ENCODE assay signal across 28 mouse cellular contexts in the genomic region with DNA sequence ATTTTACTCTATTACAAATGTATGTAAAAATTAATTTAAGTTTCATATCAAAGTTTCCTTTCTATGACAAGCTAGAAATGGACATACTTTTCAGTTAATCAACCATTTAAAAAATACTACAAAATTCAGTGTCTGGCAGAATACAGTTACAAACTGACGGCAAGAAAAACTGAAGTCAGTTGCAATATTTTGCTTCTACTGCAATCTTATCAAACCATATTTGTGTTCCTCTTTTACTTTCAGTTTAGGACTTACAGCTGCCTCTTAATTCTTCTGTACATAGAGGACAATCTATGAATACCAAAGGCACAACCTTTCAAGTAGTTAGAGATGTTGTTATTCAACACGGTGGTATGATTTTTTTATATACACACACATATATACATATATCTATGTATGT. TPM values are rescaled to one million over a fixed set of nuclear protein-coding genes. Genes with fewer than 3 reads are reported as not detected.
A peak's percentile ranks its signal among the peaks of the same experiment; 100 is the strongest.
DNase-seq lines count a peak whose midpoint lies in the region; ATAC-seq and TF ChIP-seq lines count a peak whose summit lies in the region.
"Had no signal": no experiment of that assay in that cellular context is flagged by ENCODE, and none has a peak within 500 bp of the region (broad histone marks: within the 10 kb centered on the region; RNA-seq: fewer than 3 reads in every experiment).

No protein-coding gene starts in this region.

- H3K36me3 ChIP-seq in MEL (ENCODE audit: control insufficient read depth in 1 of 2, insufficient read depth in 2 of 2, low read length in 2 of 2) = peaks cover 0 to 16% of the 10 kb centered on the region in 2 experiments; a peak in 2 of 4 replicates
- H3K36me3 ChIP-seq in intestine, postnatal 0 days (ENCODE audit: control insufficient read depth, insufficient read depth) = no peaks in the 10 kb centered on the region
- H3K36me3 ChIP-seq: G1E had no signal

- no peaks in the 10 kb centered on the region for H3K9me3 ChIP-seq in MEL (replicated peaks; ENCODE audit: insufficient read depth, low read length)
- no peaks in the 10 kb centered on the region for H3K9me3 ChIP-seq in intestine, postnatal 0 days (ENCODE audit: control insufficient read depth)

- peak; percentile 92 to 95 for TF ChIP-seq EP300 in MEL (IDR thresholded peaks at IDR 0.05; ENCODE audit: low read depth in 1 of 2, low read length in 2 of 2)

- H3K79me2 ChIP-seq in MEL (ENCODE audit: control insufficient read depth, insufficient read depth, low read length, poor library complexity) = no peaks in the 10 kb centered on the region

- peak overlapping the region; percentile 21 to 66; a peak in 3 of 4 replicates for H3K4me3 ChIP-seq in MEL (ENCODE audit: control insufficient read depth in 1 of 2, insufficient read depth in 1 of 2, low read depth in 2 of 2, low read length in 2 of 2)
- no peak overlapping the region for H3K4me3 ChIP-seq in intestine, postnatal 0 days (ENCODE audit: low read depth, low read length)

- no peak for ATAC-seq in intestine, postnatal 0 days
- ATAC-seq: activated CD4-positive, CD25-positive, alpha-beta regulatory T cell, adult 4 months; CD4-positive, CD25-positive, alpha-beta regulatory T cell, adult 4 months; Patski had no signal

- peaks cover 11 to 17% of the 10 kb centered on the region in 2 experiments for H3K4me1 ChIP-seq in MEL (ENCODE audit: control insufficient read depth in 1 of 2, insufficient read depth in 2 of 2, low read length in 2 of 2)
- no peaks in the 10 kb centered on the region for H3K4me1 ChIP-seq in intestine, postnatal 0 days (replicated peaks; ENCODE audit: control insufficient read depth, insufficient read depth, low read length)

- peak overlapping the region; percentile 40 for H3K9ac ChIP-seq in MEL (ENCODE audit: control insufficient read depth, low read depth, low read length, poor library complexity, severe bottlenecking)
- no peak overlapping the region for H3K9ac ChIP-seq in intestine, postnatal 0 days (ENCODE audit: low read depth, low read length)

- TF ChIP-seq POLR2A in MEL (IDR thresholded peaks at IDR 0.05; ENCODE audit: control insufficient read depth in 1 of 2, insufficient read depth in 1 of 2, low read depth in 1 of 2, low read length in 2 of 2, poor library complexity in 1 of 2) = no peak; a peak in 1 of 4 replicates

- H3K4me2 ChIP-seq in intestine, postnatal 0 days (replicated peaks; ENCODE audit: low read depth) = no peak overlapping the region

- peak overlapping the region; percentile 80 for H3K27ac ChIP-seq in MEL (ENCODE audit: control insufficient read depth, low read depth, low read length)
- no peak overlapping the region for H3K27ac ChIP-seq in intestine, postnatal 0 days (ENCODE audit: low read depth, low read length)

- H3K27me3 ChIP-seq in MEL (ENCODE audit: control insufficient read depth in 1 of 2, insufficient read depth in 2 of 2, low read length in 2 of 2) = no peaks in the 10 kb centered on the region
- H3K27me3 ChIP-seq in intestine, postnatal 0 days (replicated peaks; ENCODE audit: control insufficient read depth, insufficient read depth, low read length) = no peaks in the 10 kb centered on the region
- H3K27me3 ChIP-seq: CH12.LX, Patski had no signal

- no peak for TF ChIP-seq RAD21 in MEL (IDR thresholded peaks at IDR 0.05; ENCODE audit: low read depth, low read length)

- peak; percentile 24 for DNase-seq in A20 (ENCODE audit: low read depth, low spot score)
- peak; percentile 64 for DNase-seq in MEL (ENCODE audit: low read depth, low spot score)
- DNase-seq in MEL-GATA-1-ER (ENCODE audit: extremely low read depth, low read depth) = peak; percentile 48
- no peak for DNase-seq in layer of hippocampus, adult 9-10 months (ENCODE audit: low spot score)
- DNase-seq in urinary bladder, postnatal 4 days (ENCODE audit: low spot score in 2 of 2) = no peak
- DNase-seq: adrenal gland, adult 2 months; adrenal gland, adult 8-10 months; adrenal gland, postnatal 10 days; adrenal gland, postnatal 14 days; adrenal gland, postnatal 25 days; adrenal gland, postnatal 36 days; B cell, adult 2 months; cerebellum, adult 11 months; cerebellum, adult 11-12 months; cerebellum, adult 18-20 months; cerebellum, adult 2 months; cerebellum, adult 8-10 months; cerebellum, adult 9-10 months had no signal

- no peak for TF ChIP-seq CTCF in MEL (IDR thresholded peaks at IDR 0.05 in 2 of 3, conservative IDR thresholded peaks at IDR 0.05 in 1 of 3; ENCODE audit: control insufficient read depth in 1 of 3, insufficient read depth in 1 of 3, low read depth in 2 of 3, low read length in 3 of 3, poor library complexity in 1 of 3, severe bottlenecking in 1 of 3)
- no peak for TF ChIP-seq CTCF in intestine, postnatal 0 days (IDR thresholded peaks at IDR 0.05; ENCODE audit: low read depth)

- WGBS in intestine, postnatal 0 days = 86% methylated on average over 2 of the region's 2 CpGs

TF ChIP-seq in MEL, 35 proteins besides CTCF, POLR2A, EP300 and RAD21:
- TF ChIP-seq KAT2A (conservative IDR thresholded peaks at IDR 0.05; ENCODE audit: low read depth, low read length) = no peak
- 0 out of 2 replicates have a peak, but pooled peaks have one; percentile 14 for TF ChIP-seq HCFC1 (IDR thresholded peaks at IDR 0.05; ENCODE audit: low read depth, low read length)
- no peak for TF ChIP-seq POLR2AphosphoS2 (IDR thresholded peaks at IDR 0.05; ENCODE audit: low read length)
- TF ChIP-seq TAL1 (IDR thresholded peaks at IDR 0.05; ENCODE audit: low read length) = no peak
- TF ChIP-seq MXI1 (IDR thresholded peaks at IDR 0.05; ENCODE audit: low read depth, low read length) = no peak
- TF ChIP-seq GABPA (IDR thresholded peaks at IDR 0.05; ENCODE audit: low read depth, low read length) = no peak
- TF ChIP-seq ELF1 (IDR thresholded peaks at IDR 0.05; ENCODE audit: low read depth, low read length) = no peak
- no peak for TF ChIP-seq MEF2A (IDR thresholded peaks at IDR 0.05; ENCODE audit: extremely low read depth, insufficient replicate concordance, low read depth, low read length, poor library complexity, severe bottlenecking)
- no peak for TF ChIP-seq USF1 (IDR thresholded peaks at IDR 0.05; ENCODE audit: low read depth, low read length)
- peak; percentile 88 for TF ChIP-seq ETS1 (IDR thresholded peaks at IDR 0.05; ENCODE audit: low read depth, low read length)
- TF ChIP-seq SIN3A (IDR thresholded peaks at IDR 0.05; ENCODE audit: low read length) = peak; percentile 66; the same call in 1 of the 2 replicates
- no peak for TF ChIP-seq NRF1 (IDR thresholded peaks at IDR 0.05; ENCODE audit: insufficient read depth, low read depth, low read length, poor library complexity, severe bottlenecking)
- TF ChIP-seq RCOR1 (IDR thresholded peaks at IDR 0.05; ENCODE audit: low read depth, low read length) = no peak; the same call in 1 of the 2 replicates
- TF ChIP-seq TBP (IDR thresholded peaks at IDR 0.05; ENCODE audit: low read depth, low read length) = peak; percentile 26; the same call in 1 of the 2 replicates
- no peak for TF ChIP-seq MAZ (IDR thresholded peaks at IDR 0.05; ENCODE audit: low read depth, low read length)
- TF ChIP-seq MAFK (IDR thresholded peaks at IDR 0.05; ENCODE audit: borderline replicate concordance, low read depth, low read length) = no peak
- TF ChIP-seq SMC3 (IDR thresholded peaks at IDR 0.05; ENCODE audit: low read depth, low read length) = no peak
- TF ChIP-seq BHLHE40 (IDR thresholded peaks at IDR 0.05; ENCODE audit: borderline replicate concordance, low read depth, low read length) = no peak
- TF ChIP-seq CHD1 (IDR thresholded peaks at IDR 0.05; ENCODE audit: low read depth, low read length) = no peak
- TF ChIP-seq JUND (IDR thresholded peaks at IDR 0.05; ENCODE audit: low read depth, low read length) = no peak
- TF ChIP-seq UBTF (IDR thresholded peaks at IDR 0.05; ENCODE audit: borderline replicate concordance, insufficient read depth, low read depth, low read length) = no peak
- no peak for TF ChIP-seq POLR2AphosphoS5 (IDR thresholded peaks at IDR 0.05; ENCODE audit: borderline replicate concordance, low read depth, low read length)
- TF ChIP-seq MYB (IDR thresholded peaks at IDR 0.05; ENCODE audit: low read depth, low read length) = peak; percentile 97
- no peak for TF ChIP-seq ZNF384 (IDR thresholded peaks at IDR 0.05; ENCODE audit: low read depth, low read length)
- peak; percentile 71 for TF ChIP-seq TCF12 (IDR thresholded peaks at IDR 0.05; ENCODE audit: low read depth, low read length)
- TF ChIP-seq NELFE (IDR thresholded peaks at IDR 0.05; ENCODE audit: low read depth, low read length) = no peak
- no peak for TF ChIP-seq E2F4 (IDR thresholded peaks at IDR 0.05; ENCODE audit: borderline replicate concordance, low read depth, low read length)
- peak; percentile 71 for TF ChIP-seq GATA1 (IDR thresholded peaks at IDR 0.05; ENCODE audit: low read depth, low read length)

RNA-seq across cellular contexts. Expression of a gene that starts 7.4 kb away (rescaled TPM):
- not detected in 2 replicates for total RNA-seq in MEL (2012; rRNA removed)
- not detected for polyA plus RNA-seq in MEL (2012; ENCODE audit: insufficient read depth in 1 of 2, insufficient read length in 2 of 2, low read depth in 1 of 2, low replicate concordance in 2 of 2, missing spikeins in 1 of 2)
- polyA plus RNA-seq in intestine, postnatal 0 days (2015; fragmentation: Nextera tagmentation; extraction: Ambion mirVana) = 4.7 and 5.5 TPM in 2 replicates
- total RNA-seq: adrenal gland, adult 18-20 months; adrenal gland, adult 2 months; adrenal gland, adult 8-10 months; adrenal gland, postnatal 10 days; adrenal gland, postnatal 14 days; adrenal gland, postnatal 25 days; adrenal gland, postnatal 36 days; adrenal gland, postnatal 4 days; CH12.LX; ES-E14 had no signal
- polyA plus RNA-seq: activated CD4-positive, CD25-positive, alpha-beta regulatory T cell, adult 4 months; adrenal gland, adult 2 months; C2C12; CD4-positive, CD25-positive, alpha-beta regulatory T cell, adult 4 months; cerebellum, adult 2 months; G1E; Patski had no signal

Comparison
In these comparisons a context has a peak if more than half of its experiments do, and no peak if none do; other contexts are left out.
1. DNase-seq: peak in A20 (single experiment), MEL (single experiment) and MEL-GATA-1-ER (single experiment); none in layer of hippocampus, adult 9-10 months (single experiment) and urinary bladder, postnatal 4 days (0 of 2).